Mouse (Mus musculus) telencephalon, adult 2 months (tissue): ENCODE results near the gene Bcl7a.
A peak's percentile ranks its signal among the peaks of the same experiment; 100 is the strongest.

Experiments
- DNase-seq: peaks from one replicate; pipeline ENCODE4 v3.0.0-alpha.2; 2011; ENCODE audit warnings: low read depth, low spot score

The Bcl7a gene

DNA sequence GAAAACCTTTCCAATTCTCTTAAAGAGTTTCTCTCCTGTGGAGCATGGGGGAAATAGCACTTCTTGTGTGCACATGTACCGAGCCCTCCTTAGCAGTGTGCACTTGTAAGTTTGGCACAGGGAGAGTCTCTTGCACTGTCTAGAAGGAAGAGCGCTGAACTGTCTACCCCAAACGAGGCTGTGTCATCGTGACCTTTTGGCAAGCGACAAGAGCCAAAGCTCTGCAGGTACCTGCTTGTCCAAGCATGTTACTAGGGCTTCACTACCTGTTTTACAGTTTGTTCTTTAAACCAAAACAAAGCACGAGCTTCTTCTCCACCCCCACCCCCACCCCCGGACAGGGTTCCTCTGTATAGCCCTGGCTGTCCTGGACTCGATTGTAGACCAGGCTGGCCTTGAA, 15.9 kb upstream of the Bcl7a start:
- no peak for DNase-seq

DNA sequence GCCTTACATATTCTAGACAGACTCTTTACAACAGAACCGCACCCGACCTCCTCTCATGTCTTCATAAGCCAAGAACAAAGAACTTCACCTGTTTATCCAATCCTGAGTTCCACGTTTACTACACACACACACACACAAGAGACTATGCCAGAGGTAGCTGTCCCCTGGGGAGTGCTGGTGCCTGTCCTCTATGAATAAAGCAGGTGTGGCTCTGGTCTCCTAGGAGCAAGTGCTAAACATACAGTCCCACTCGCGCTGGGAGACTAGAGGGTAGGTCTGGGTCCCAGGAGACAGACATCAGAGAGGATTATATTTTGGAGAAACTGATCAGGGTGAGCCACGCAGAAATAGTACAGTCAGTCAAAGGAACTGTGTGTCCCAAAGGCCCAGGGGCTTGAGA, 10.1 kb upstream of the Bcl7a start:
- DNase-seq = no peak

DNA sequence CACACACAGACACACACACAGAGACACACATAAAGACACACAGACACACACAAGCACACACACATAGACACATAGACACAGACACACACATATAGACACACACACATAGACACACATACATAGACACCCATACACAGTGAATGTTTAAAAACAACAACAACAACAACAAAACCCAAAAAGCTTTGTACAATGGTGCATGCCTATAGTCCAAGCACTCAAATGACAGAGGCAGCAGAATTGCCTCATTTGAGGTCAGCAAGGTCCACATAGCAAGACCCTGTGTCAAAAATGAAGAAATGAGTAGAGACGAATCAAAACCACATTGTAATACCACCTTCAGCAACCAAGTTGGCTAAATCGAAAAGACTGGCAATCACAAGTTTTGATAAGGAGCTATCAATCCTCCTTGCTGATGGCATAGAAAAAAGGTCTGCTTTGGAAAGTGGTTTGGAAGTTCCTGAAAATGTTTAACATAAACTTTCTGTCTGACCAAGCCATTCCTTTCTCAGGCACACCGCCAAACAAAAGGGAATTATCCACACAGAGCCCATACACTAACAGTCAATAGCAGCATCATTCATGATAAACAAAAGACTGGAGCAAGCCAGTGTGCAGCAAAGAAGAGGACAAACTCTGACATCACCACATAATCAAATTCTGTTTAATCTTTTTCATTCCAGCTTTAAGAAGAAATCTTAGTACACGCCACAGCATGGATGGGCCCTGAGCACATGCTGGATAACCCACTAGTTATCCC, 7.3 kb upstream of the Bcl7a start:
- DNase-seq = no peak

DNA sequence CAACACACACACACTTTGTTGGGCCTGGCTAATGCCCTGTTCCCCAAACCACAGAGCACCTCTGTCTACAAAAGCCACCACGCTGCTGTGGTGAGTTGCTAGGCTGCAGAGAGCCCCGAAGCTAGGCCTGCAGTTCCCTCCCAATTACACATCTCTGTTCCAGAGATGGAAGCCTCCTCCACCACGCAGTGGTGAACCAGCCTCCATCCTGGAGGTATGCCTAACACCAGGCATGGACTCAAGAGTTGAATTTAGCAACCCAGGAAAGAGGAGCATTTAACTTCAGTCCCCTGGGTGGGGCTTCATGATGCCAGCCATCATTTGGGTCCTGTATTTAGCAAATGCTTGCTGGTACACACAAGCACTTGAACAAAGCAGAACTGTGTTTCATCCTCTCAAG, 5.2 kb upstream of the Bcl7a start:
- DNase-seq = peak; percentile 64

DNA sequence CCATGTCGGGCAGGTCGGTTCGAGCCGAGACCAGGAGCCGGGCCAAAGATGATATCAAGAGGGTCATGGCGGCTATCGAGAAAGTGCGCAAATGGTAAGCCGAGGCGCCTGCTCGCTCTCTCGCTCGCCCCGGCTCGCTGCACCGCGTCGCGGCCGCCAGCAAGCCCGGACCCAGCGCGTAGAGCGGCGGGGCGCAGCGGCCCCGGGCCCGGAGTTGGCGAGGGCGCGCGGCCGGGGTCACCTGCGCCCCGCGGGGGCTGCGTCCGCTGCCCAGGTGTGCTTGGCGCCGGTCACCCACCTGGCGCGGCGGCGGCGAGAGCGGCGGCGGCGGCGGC, 961 bp downstream of the Bcl7a start:
- no peak for DNase-seq

DNA sequence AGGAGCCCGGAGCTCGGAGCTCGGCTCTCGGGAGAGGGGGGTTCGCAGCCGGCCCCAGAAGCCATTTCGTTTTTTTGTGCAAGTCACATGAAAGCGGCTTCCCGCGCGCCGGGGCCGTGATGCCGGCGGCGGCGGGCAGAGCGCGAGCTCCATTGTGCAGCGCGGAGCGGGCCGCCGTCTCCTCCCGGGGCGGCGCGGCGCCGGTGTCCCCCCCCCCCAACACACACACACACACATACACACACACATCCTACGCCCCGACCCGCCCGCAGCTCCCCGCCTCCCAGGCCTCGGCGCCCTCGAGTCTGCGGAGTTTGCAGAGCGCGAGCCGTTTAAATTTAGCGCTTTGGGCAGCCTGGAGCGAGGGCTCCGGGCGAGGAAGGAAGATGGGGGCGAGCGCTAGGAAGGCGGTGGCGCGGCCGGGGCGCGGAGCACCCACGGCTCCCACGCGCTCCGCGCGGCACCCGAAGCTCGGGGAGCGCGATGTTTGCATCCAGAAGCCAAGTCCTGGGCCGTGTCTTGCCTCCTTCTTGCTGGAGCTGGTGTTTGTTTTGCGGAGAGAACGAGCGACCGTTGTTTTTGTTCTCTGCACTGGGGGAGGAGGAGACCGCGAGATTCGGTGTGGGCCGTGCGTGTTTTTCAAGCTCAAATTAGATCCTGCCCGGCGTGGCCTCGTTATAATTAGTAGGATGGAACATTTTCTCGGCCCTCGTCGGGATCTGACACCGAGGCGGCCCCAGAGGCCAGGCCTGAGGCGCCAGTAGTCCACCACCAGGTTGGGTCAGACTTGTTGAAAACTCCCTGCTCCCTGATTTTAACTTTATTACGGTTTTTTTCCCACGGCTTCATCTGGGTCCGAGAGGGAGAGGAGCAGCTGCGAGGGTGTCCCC, 1.6 kb downstream of the Bcl7a start:
- no peak for DNase-seq

DNA sequence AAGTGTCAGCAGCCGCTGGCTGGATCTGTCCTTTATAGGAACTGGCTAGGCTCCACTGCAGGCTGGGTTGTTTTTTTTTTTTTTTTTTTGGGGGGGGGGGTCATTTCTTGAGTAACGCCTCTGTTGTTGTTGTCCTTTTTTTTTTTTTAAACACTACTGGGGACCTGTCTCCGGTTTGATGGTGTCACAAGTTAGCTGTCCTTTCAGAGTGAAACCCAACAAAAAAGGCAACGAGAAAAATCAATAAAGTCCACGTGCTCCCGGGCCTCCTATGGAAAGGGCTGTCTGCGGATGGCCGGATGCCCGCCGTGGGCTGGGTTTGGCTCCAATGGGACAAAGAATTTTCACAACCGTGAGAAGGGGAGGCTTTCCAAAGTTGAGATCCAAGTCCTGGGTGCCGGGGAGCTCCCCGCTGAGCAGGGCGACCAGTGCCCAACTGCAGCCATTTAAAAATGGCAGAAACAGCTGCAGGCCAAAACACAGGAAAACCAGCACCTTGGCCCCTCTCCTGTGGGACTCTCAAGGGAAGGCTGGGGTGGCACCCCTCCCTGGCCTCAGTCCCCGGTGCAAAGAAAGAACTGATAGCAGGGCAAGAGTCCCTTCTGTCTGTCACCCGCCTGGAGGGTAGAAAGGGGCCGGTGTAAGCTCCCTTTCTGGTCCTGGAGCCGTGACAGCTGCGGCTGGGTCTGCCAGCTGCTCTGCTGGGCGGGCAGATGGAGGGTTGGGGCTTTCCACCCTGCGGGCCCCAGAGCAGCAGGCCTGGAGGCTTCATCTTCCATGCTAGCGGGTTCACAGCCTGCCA, 2.4 kb downstream of the Bcl7a start:
- DNase-seq = no peak

DNA sequence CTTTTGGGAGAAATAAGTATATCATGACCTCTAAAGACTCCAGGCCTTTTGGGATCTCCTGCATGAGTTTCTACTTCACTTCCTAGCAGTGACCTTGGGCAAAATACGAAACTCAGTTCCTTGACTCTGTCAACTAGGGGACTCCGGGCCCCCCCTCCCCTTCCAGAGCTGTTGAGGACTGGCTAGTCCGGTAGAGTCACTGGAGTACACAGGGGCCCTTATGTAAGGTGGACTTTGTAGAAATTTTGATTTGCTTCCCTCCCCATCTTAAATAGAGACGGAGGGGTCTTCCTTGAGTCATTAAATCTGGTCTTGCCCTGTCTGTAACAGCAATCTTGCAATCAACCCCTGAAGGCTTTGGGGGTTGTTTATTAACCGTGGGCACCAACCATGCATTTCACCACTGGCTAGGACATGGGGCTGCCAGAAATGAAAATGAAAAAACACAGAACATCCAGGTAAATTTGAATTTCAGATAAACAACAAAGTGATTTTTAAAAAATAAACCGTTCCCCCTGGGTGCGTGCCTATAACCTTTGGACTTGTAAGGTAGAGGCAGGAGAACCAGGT, 3.2 kb downstream of the Bcl7a start:
- DNase-seq = no peak

DNA sequence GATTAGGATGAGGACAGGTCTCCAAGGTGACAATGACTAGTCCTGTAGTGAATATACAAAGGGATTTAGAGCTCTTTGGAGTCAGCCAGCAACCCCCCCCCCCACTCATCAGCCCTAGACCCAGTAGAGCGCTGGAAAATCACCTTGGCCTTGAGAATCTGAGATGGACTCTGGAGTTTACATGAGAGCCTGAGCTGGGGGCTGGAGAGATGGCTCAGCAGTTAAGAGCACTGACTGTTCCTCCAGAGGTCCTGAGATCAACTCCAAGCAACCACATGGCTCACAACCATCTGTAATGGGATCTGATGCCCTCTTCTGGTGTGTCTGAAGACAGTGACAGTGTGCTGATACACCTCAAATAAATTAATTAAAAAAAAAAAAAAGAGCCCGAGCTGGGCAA, 4.4 kb downstream of the Bcl7a start:
- no peak for DNase-seq

DNA sequence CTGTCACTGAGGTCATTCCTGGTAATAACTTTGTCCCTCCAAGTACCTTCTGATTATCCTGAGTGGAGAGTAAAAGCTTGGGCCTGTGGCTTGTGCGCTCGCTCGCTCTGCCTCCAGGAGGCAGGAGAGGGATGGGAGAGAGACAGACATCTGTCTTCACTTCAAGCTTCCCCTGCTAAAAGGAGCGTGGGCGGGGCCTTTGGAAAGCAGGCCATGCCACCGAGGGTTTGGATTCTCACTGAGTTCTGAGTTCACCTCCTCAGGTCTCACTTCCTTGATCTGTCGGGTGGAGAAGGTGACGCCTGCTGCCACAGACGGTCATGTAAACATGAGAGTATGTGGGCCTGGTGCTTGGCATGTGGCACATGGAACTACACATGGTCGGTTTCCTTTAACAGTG, 6.8 kb downstream of the Bcl7a start:
- no peak for DNase-seq

DNA sequence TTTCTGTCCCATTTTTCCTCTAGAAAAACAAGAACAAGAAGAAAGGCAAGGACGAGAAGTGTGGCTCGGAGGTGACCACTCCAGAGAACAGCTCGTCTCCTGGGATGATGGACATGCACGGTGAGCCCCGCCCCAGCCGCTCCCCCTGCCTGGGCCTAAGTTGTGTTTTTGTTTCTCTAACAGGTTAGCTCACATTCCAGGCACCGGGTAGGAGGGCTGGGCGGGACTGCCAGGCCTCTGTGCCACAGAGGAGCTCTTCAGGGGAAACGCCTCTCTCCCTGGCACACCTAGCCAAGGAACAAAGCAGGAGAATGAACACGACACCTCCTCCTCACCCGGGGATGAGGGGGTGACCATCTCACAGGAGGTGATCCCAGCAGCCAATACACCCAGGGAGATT, 12.3 kb downstream of the Bcl7a start:
- DNase-seq = no peak

DNA sequence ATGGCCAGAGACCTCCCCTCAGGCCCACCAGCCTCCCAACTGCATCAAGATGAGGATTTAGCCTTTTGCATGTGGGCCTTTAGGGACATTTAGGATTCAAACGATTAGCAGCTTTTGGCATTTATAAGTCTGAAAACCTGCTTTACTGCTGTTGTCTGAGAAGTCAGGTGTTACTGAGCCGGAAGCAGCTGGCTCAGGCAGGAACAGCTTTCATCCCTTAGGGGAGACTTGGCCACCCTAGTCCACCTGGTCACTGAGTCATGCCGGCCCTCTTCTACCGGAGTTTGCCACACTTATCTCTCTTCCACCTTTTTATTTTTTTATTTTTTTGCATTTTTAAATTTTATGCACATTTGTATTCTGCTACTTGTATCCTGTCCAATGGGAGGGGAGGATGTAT, 13.6 kb downstream of the Bcl7a start:
- no peak for DNase-seq

DNA sequence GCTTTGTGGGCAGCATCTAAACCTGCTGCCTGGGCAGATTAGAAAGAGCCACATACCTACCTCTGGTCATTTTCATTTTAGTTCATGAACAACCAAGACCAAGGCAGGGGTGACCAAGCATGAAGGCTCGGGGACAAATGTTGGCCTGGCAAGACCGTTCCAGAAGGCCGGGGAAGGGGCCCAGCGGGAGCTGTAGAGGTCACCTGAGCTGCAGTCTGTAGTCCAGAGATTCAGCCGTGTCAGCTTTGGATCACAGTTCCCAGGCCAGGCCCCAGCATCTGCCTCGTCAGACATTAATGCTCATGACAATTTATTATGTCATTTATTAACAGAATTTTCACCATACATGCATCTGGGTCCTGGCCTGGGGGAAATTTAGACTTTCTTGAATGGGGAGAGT, 15.8 kb downstream of the Bcl7a start:
- no peak for DNase-seq

DNA sequence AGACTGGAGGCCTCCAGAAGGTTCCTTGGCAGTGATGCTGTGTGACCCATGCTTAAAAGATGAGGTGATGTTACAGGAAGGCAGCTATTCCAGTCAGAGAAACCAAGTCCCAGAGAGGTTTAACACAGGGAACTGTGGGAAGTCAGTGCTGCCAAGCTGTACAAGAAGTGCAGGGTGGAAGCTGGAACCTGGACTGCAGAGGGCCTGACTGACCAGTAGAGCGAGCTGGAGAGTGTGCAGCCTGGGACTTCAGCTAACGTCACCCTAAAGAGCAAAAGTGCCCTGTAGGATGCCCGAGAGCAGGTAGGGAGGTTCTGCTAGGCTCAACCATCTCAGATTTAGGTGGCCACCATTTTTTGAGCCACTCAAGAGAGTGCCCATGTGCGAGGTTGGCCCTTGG, 19.3 kb downstream of the Bcl7a start:
- DNase-seq = no peak

DNA sequence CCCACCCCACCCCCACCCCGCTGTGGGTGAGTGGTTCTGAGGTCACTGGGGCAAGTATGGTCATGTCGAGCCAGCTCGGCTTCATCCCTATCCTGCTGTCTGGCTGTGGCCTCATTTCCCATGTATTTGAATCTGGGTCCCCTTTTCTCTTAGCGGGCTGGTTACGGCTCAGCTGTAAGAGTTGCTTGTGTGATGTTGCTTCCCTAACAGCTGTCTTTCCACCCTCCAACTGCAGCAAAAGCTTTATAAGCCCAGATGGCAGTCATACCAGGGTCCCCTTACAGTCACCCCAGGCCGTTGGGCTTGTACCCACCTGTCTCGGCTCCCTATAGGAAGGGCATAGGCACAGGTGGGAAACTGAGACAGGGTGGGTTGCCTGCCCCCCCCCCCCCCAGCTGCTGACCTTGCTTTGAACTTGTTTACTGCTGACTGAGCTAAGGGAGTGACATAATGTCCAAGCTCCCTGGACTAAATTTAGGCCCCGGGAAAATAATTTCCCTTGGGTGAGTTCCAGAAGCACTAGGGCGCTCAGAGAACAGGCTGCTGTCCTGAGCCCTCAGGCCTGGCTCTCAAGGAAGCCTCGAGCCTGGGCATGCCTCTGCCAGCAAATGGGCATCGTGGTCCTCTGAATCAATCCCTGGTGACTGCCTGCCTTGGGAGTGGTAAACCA, 20.8 kb downstream of the Bcl7a start:
- DNase-seq = no peak

DNA sequence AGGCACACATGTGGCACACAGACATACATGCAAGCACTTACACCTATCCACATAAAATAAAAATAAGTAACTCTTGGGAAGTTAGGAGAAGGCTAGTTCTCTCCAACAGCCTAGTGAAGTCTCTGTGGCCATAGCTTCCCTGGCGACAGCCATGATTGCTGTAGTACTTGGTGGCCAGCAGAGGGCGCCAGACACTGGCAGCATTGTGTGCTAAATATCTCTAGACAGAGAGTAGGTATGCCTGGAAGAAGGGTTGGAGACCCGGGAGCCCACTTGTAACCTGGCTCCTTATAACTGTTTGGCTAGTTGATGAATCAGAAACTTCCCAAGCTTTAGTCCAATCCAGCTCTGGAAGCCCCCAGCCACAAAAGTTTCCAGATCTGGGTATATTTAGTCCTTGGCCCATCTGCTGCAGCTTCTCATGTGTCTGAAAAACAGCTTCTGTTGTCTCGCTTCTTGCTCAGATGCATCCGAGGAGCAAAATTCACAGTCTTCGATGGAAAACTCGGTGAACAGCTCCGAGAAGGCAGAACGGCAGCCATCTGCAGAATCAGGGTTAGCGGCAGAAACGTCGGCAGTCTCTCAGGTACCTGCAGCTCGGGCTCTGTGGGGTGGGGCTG, 25.3 kb downstream of the Bcl7a start:
- no peak for DNase-seq

DNA sequence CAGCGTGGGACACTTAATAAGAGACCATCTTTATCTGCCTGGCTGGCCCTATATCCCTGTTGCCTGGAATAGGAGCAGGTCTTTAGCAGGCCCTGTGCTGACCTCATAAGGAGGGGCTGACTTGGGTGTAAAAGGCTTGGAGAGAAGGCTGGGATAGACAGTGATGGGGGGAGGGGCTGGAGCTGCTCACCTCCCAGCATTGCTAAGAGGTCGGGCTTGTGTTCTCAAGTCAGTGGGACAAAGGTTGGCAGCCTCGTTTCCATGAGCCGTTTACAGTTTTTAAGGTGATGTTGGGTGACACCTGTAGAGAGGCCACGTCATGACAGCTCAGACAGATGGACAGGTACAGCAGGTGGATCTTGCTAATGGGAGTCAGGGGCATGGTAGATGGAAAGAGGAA, 26.4 kb downstream of the Bcl7a start:
- DNase-seq = no peak

DNA sequence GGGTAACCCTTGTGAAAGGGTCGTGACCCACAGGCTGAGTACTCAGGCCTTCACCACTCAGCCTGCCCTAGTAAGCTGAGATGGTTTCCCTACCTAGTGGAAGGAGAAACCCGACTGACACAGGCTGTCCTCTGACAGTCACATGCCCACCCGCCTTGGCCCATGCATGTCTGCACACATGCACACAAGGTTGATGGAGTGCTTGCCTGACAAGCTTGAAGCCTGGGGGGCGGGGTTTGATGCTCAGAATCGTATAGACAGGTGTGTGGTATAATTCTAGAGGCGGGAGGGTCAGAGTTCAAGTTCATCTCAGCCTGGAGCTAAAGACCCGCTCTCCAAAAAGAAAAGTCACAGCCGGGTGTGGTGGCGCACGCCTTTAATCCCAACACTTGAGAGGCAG, 31.6 kb downstream of the Bcl7a start:
- DNase-seq = no peak

DNA sequence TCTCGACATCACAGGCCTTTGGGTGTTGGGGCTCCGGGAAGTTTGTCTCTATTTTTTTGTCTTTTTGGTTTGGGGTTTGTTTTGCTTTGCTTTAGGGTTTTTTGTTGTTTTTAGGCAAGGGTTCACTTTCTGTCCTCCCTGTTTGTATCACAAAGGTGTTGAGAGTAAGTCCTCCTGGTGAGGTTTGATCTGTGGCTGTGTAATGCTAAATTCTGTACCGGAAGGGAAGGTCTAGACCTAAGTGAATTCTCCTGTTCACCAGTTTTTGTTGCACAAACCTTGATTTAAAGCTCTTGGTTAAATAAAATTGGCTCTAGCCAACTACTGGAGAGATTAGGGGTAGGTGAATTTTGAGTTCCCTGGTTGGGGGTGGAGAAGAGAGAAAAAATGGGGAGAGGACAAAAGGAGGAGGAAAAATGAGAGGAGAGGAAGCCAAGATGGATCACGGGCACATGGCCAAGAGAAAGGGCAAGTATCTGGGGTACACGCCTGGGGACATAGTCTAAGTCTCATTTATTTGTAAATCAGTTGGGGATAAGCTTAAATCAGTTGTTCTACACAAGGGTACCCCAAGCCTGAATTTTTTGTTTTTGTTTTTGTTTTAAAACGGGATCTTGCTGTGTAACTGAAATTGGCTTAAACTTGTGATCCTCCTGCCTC, 32.3 kb downstream of the Bcl7a start:
- no peak for DNase-seq

DNA sequence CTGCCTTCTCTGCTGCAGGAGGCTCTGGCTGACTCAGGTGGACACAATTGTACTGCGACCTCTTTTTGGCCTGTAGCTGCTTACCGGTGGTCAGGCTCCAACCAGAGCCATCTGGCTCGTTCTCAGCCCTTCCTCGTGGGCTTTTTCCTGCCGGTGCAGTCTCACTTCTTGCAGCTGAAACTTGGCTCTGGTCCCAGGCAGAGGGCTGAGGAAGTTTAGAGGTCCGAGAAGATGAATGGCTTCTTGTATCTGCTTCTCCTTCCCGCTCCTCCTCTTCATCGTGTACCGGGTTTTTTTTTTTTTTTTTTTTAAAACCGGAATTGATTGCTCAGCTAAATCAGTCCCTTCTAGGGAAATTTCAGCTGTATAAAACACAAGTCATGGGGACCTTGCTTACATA, 32.9 kb downstream of the Bcl7a start:
- DNase-seq = peak; percentile 56
